Mouse (Mus musculus): Measurements from ENCODE around the gene Gm20696. TPM values are rescaled to one million over a fixed set of nuclear protein-coding genes. Genes with fewer than 3 reads are reported as not detected.

The Gm20696 gene
- polyA plus RNA-seq, 1 experiment from 2014 or later: 3.6 TPM

GRCm38 (mm10) chr6:99522359-99523108, 144.1 kb downstream of the Gm20696 start, which contains the start of gene Foxp1:
Gene Foxp1, minus strand, starts transcription at chr6:99522721.
- H3K9me3 ChIP-seq: peaks cover 4% of the 10 kb centered on the region; the same call in 1 of the 2 replicates
- H3K27me3 ChIP-seq: no peaks in the 10 kb centered on the region
- peak within 1 kb of the TSS; percentile 100 for H3K4me2 ChIP-seq (replicated peaks)
- H3K4me1 ChIP-seq (replicated peaks): peaks cover 31% of the 10 kb centered on the region
- peak within 1 kb of the TSS; percentile 78 for H3K4me3 ChIP-seq (replicated peaks)
- WGBS: under 1% methylated on average over 70 of the region's 72 CpGs
- peak within 1 kb of the TSS; percentile 93 for H3K9ac ChIP-seq (replicated peaks)
- H3K27ac ChIP-seq: peak within 1 kb of the TSS; percentile 99
- peaks cover 9% of the 10 kb centered on the region; the same call in 1 of the 2 replicates for H3K36me3 ChIP-seq
- peak; percentile 48 for ATAC-seq

DNA sequence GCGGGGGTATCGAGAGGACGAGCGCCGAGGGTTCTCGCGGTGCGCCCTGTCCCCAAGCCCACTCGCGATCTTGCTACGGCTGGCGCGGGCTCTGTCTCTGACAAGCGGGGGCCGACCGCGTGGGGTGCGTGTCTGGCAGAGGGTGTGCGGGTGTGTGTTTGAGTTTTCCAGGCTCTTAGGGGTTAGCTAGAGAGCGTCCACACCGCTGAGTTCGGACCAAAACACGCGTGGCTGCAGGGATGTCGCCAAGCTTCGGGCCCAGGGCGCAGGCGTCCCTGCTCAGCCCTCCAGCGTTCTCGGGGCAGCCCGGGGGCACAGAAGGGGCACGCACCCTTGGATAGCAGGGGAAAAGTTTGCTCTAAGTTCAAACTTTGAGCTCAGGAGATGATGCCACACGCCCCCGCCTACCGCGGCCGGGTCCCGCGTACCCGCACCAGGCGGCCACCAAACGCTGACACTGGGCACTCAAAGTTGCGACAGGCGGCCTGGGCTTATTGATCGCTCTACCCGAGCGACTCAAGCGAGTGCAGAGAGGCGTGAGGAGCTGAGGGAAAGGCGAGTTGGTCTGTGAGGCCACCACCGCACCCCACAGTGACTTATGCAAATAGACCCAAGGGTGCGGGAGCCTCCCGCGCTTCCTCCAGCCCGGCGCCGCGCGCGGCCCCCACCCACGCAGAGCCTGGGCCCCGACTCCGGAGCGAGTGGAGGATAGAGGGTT, 144.8 kb downstream of the Gm20696 start:
- H3K9ac ChIP-seq (replicated peaks): peak overlapping the region; percentile 93
- H3K27me3 ChIP-seq: no peaks in the 10 kb centered on the region
- WGBS: under 1% methylated on average over 64 of the region's 64 CpGs
- H3K9me3 ChIP-seq: no peaks in the 10 kb centered on the region
- H3K4me1 ChIP-seq (replicated peaks): peaks cover 31% of the 10 kb centered on the region
- peaks cover 2% of the 10 kb centered on the region; the same call in 1 of the 2 replicates for H3K36me3 ChIP-seq
- ATAC-seq: peak; percentile 53
- peak overlapping the region; percentile 100 for H3K4me2 ChIP-seq (replicated peaks)
- peak overlapping the region; percentile 78 for H3K4me3 ChIP-seq (replicated peaks)
- peak overlapping the region; percentile 99 for H3K27ac ChIP-seq

- H3K27me3 ChIP-seq: no peaks in the 10 kb centered on the region
- peak overlapping the region; percentile 78 for H3K4me3 ChIP-seq (replicated peaks)
- WGBS: under 1% methylated on average over 54 of the region's 54 CpGs
- H3K36me3 ChIP-seq: no peaks in the 10 kb centered on the region
- peaks cover 36% of the 10 kb centered on the region for H3K4me1 ChIP-seq (replicated peaks)
- peak overlapping the region; percentile 99 for H3K27ac ChIP-seq
- peak; percentile 68 for ATAC-seq
- no peaks in the 10 kb centered on the region for H3K9me3 ChIP-seq
- H3K9ac ChIP-seq (replicated peaks): peak overlapping the region; percentile 93
- H3K4me2 ChIP-seq (replicated peaks): peak overlapping the region; percentile 100
Observed at GRCm38 (mm10) chr6:99521038-99521640, 145.5 kb downstream of the Gm20696 start.

GRCm38 (mm10) chr6:99520676-99521037, 145.9 kb downstream of the Gm20696 start:
- peak overlapping the region; percentile 99 for H3K27ac ChIP-seq
- H3K4me3 ChIP-seq (replicated peaks): peak overlapping the region; percentile 78
- no peaks in the 10 kb centered on the region for H3K36me3 ChIP-seq
- H3K4me2 ChIP-seq (replicated peaks): peak overlapping the region; percentile 100
- peak overlapping the region; percentile 93 for H3K9ac ChIP-seq (replicated peaks)
- peaks cover 40% of the 10 kb centered on the region for H3K4me1 ChIP-seq (replicated peaks)
- WGBS: under 1% methylated on average over 25 of the region's 27 CpGs
- peak; percentile 74 for ATAC-seq
- H3K27me3 ChIP-seq: no peaks in the 10 kb centered on the region
- H3K9me3 ChIP-seq: no peaks in the 10 kb centered on the region

- Histone ChIP-seq H3K4me2 (replicated peaks) (peak overlapping the region; percentile 100), H3K27ac (peak overlapping the region; percentile 99), H3K27me3 (no peaks in the 10 kb centered on the region), H3K36me3 (no peaks in the 10 kb centered on the region), H3K4me1 (replicated peaks) (peaks cover 37% of the 10 kb centered on the region), H3K9me3 (no peaks in the 10 kb centered on the region), H3K4me3 (replicated peaks) (peak overlapping the region; percentile 78), H3K9ac (replicated peaks) (peak overlapping the region; percentile 93)
- peak; percentile 10; the same call in 1 of the 2 replicates for ATAC-seq
- WGBS: under 1% methylated on average over 36 of the region's 38 CpGs
Observed at GRCm38 (mm10) chr6:99519806-99520675, 146.6 kb downstream of the Gm20696 start.

GRCm38 (mm10) chr6:99519052-99519451, 147.5 kb downstream of the Gm20696 start:
- 8% methylated on average over 4 of the region's 4 CpGs for WGBS
- no peak for ATAC-seq
- no peak overlapping the region for H3K9ac ChIP-seq (replicated peaks)

GRCm38 (mm10) chr6:99515667-99516199, 150.9 kb downstream of the Gm20696 start:
- no peaks in the 10 kb centered on the region for H3K36me3 ChIP-seq
- no peak overlapping the region for H3K4me3 ChIP-seq (replicated peaks)
- H3K4me2 ChIP-seq (replicated peaks): no peak overlapping the region
- no peak overlapping the region for H3K9ac ChIP-seq (replicated peaks)
- 65% methylated on average over 7 of the region's 7 CpGs for WGBS
- H3K27me3 ChIP-seq: no peaks in the 10 kb centered on the region
- peaks cover 31% of the 10 kb centered on the region for H3K4me1 ChIP-seq (replicated peaks)
- H3K27ac ChIP-seq: no peak overlapping the region
- no peak for ATAC-seq
- H3K9me3 ChIP-seq: no peaks in the 10 kb centered on the region

More at GRCm38 (mm10) chr6:99519052-99519451, 147.5 kb downstream of the Gm20696 start:
- Histone ChIP-seq H3K4me3 (replicated peaks) (peak overlapping the region; percentile 78; the same call in 1 of the 2 replicates), H3K27me3 (no peaks in the 10 kb centered on the region), H3K4me2 (replicated peaks) (peak overlapping the region; percentile 100), H3K27ac (no peak overlapping the region), H3K4me1 (replicated peaks) (peaks cover 36% of the 10 kb centered on the region), H3K36me3 (no peaks in the 10 kb centered on the region), H3K9me3 (no peaks in the 10 kb centered on the region)

DNA sequence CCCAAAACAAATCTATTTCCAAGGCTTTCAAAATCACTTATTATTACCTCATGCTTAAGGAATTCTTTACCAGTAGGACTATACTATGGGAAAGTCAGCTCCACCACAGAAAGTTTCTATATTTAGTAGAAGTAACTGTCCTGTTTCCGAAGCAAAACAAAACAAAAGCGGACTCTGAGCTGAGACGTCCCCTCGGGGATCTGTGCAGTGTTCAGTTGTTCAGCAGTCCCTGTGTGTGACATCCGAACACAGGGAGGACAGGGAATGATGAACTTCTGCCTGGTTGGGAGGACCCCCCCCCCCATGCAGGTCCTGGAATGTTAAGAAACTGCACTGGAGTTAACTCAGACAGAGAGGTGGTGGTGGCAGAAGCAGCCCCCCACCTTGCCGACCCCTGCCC, 154.7 kb downstream of the Gm20696 start:
- no peaks in the 10 kb centered on the region for H3K9me3 ChIP-seq
- H3K27me3 ChIP-seq: no peaks in the 10 kb centered on the region
- no peak overlapping the region for H3K27ac ChIP-seq
- H3K4me3 ChIP-seq (replicated peaks): no peak overlapping the region
- H3K4me1 ChIP-seq (replicated peaks): peaks cover 32% of the 10 kb centered on the region
- no peak overlapping the region for H3K4me2 ChIP-seq (replicated peaks)
- no peak for ATAC-seq
- 52% methylated on average over 6 of the region's 6 CpGs for WGBS
- no peak overlapping the region for H3K9ac ChIP-seq (replicated peaks)
- no peaks in the 10 kb centered on the region for H3K36me3 ChIP-seq

DNA sequence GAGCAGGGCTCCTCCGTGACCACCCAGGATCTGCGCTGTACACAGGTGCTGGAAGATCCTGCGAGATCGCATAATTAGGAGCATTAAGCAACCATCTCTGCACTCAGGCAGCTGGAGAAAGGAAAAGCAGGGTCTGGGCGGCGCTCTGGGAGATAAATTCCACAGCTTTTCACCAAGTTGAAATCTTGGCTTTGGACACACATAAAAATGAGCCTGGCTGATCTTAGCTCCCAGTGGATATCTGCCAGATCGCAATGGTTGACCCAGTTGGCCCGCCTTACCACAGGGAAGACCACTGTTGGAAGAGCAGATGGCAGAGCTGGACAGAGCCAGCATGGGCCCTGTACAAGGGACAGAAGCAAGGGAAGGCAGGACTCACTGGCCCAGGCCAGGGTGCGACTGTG, 157.4 kb downstream of the Gm20696 start:
- WGBS: 82% methylated on average over 9 of the region's 9 CpGs
- H3K9ac ChIP-seq (replicated peaks): no peak overlapping the region
- H3K4me1 ChIP-seq (replicated peaks): peaks cover 23% of the 10 kb centered on the region
- H3K36me3 ChIP-seq: peaks cover 7% of the 10 kb centered on the region; the same call in 1 of the 2 replicates
- no peak overlapping the region for H3K27ac ChIP-seq
- ATAC-seq: no peak
- no peak overlapping the region for H3K4me2 ChIP-seq (replicated peaks)
- no peaks in the 10 kb centered on the region for H3K9me3 ChIP-seq
- H3K27me3 ChIP-seq: no peaks in the 10 kb centered on the region
- no peak overlapping the region for H3K4me3 ChIP-seq (replicated peaks)

DNA sequence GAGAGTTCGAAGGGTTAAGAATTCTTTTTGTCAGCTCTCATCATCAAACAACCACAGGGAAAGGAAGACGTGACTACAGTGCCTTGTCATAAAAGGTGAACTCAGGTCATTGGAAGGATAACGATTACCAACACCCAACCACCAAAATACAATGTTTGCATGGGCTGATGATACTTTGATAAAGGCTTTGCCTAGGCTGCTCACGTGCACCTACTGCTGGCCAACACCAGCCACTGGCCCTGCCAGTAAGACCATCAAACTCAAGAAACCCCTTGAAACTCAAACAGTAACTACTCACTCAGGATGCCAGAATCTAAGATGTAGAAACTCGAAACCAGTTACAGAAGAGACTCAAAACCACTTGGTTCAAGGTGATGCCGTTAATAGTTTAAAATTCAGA, 159.8 kb downstream of the Gm20696 start:
- Histone ChIP-seq H3K27me3 (no peaks in the 10 kb centered on the region), H3K36me3 (peaks cover 15% of the 10 kb centered on the region), H3K9me3 (no peaks in the 10 kb centered on the region), H3K4me1 (replicated peaks) (peaks cover 21% of the 10 kb centered on the region), H3K9ac (replicated peaks) (no peak overlapping the region), H3K27ac (no peak overlapping the region), H3K4me3 (replicated peaks) (no peak overlapping the region), H3K4me2 (replicated peaks) (no peak overlapping the region)
- ATAC-seq: no peak
- 90% methylated on average over 6 of the region's 6 CpGs for WGBS

- Histone ChIP-seq H3K27ac (no peak overlapping the region), H3K4me2 (replicated peaks) (no peak overlapping the region), H3K4me1 (replicated peaks) (no peaks in the 10 kb centered on the region), H3K9ac (replicated peaks) (no peak overlapping the region), H3K27me3 (no peaks in the 10 kb centered on the region), H3K4me3 (replicated peaks) (no peak overlapping the region), H3K9me3 (no peaks in the 10 kb centered on the region), H3K36me3 (peaks cover 15% of the 10 kb centered on the region)
- 94% methylated on average over 1 of the region's 1 CpGs for WGBS
- no peak for ATAC-seq
Observed at GRCm38 (mm10) chr6:99503741-99504140, 162.9 kb downstream of the Gm20696 start.
